28 mouse cellular contexts compared by ENCODE assay signal in genomic region chr5:62715977-62716376, GRCm38 (mm10). TPM values are rescaled to one million over a fixed set of nuclear protein-coding genes. Genes with fewer than 3 reads are reported as not detected.
DNase-seq lines count a peak whose midpoint lies in the region; ATAC-seq and TF ChIP-seq lines count a peak whose summit lies in the region.
"Had no signal": no experiment of that assay in that cellular context is flagged by ENCODE, and none has a peak within 500 bp of the region (broad histone marks: within the 10 kb centered on the region; RNA-seq: fewer than 3 reads in every experiment).

No protein-coding gene starts in this region.

- H3K27ac ChIP-seq in liver, embryonic 12.5 days, result peak overlapping the region; percentile 40; the same call in 1 of the 2 replicates
- no peak overlapping the region for H3K27ac ChIP-seq in liver, embryonic 11.5 days (ENCODE audit: low read depth, low read length)
- peak overlapping the region; percentile 73 for H3K27ac ChIP-seq in stomach, postnatal 0 days (replicated peaks)
- H3K27ac ChIP-seq: forebrain, embryonic 13.5 days; heart, embryonic 13.5 days; hindbrain, embryonic 14.5 days; layer of hippocampus, adult 2 months; left cerebral cortex, adult 2 months; limb, embryonic 12.5 days; midbrain, embryonic 10.5 days; midbrain, embryonic 15.5 days had no signal

- peaks cover 4% of the 10 kb centered on the region; the same call in 1 of the 2 replicates for H3K4me1 ChIP-seq in liver, embryonic 12.5 days
- H3K4me1 ChIP-seq in liver, embryonic 11.5 days (replicated peaks; ENCODE audit: control insufficient read depth, insufficient read depth, low read length), result no peaks in the 10 kb centered on the region
- H3K4me1 ChIP-seq in stomach, postnatal 0 days (replicated peaks; ENCODE audit: control insufficient read depth, insufficient read depth), result 0 out of 2 replicates have a peak, but pooled peaks cover 2% of the 10 kb centered on the region
- H3K4me1 ChIP-seq: forebrain, embryonic 13.5 days; midbrain, embryonic 10.5 days; midbrain, embryonic 15.5 days had no signal

- TF ChIP-seq CTCF in stomach, postnatal 0 days (IDR thresholded peaks at IDR 0.05; ENCODE audit: low read depth), result no peak

- 25% methylated on average over 1 of the region's 1 CpGs for WGBS in liver, embryonic 12.5 days (ENCODE audit: insufficient replicate concordance)
- WGBS in liver, embryonic 11.5 days, result 26% methylated on average over 1 of the region's 1 CpGs
- 43% methylated on average over 1 of the region's 1 CpGs for WGBS in stomach, postnatal 0 days

- H3K27me3 ChIP-seq in liver, embryonic 12.5 days (replicated peaks), result no peaks in the 10 kb centered on the region
- no peaks in the 10 kb centered on the region for H3K27me3 ChIP-seq in liver, embryonic 11.5 days (replicated peaks; ENCODE audit: control insufficient read depth, insufficient read depth, low read length)
- H3K27me3 ChIP-seq in stomach, postnatal 0 days (ENCODE audit: control insufficient read depth, insufficient read depth, low read length), result no peaks in the 10 kb centered on the region
- H3K27me3 ChIP-seq: forebrain, embryonic 13.5 days; heart, embryonic 13.5 days; limb, embryonic 12.5 days; midbrain, embryonic 15.5 days had no signal

- no peaks in the 10 kb centered on the region for H3K9me3 ChIP-seq in liver, embryonic 12.5 days (replicated peaks)
- H3K9me3 ChIP-seq in liver, embryonic 11.5 days (ENCODE audit: control insufficient read depth, low read length), result no peaks in the 10 kb centered on the region
- H3K9me3 ChIP-seq in stomach, postnatal 0 days (ENCODE audit: control insufficient read depth, low read length), result no peaks in the 10 kb centered on the region
- H3K9me3 ChIP-seq: forebrain, embryonic 13.5 days; heart, embryonic 13.5 days; limb, embryonic 12.5 days; midbrain, embryonic 10.5 days; midbrain, embryonic 15.5 days had no signal

- H3K4me3 ChIP-seq in liver, embryonic 12.5 days, result no peak overlapping the region
- H3K4me3 ChIP-seq in liver, embryonic 11.5 days (ENCODE audit: low read depth, low read length), result no peak overlapping the region
- no peak overlapping the region for H3K4me3 ChIP-seq in stomach, postnatal 0 days (ENCODE audit: low read depth, low read length)
- H3K4me3 ChIP-seq: forebrain, embryonic 13.5 days; heart, embryonic 13.5 days; layer of hippocampus, adult 2 months; left cerebral cortex, adult 2 months; limb, embryonic 12.5 days; midbrain, embryonic 10.5 days; midbrain, embryonic 15.5 days had no signal

- ATAC-seq in frontal cortex, adult (ENCODE audit: low TSS enrichment), result peak; percentile 71
- no peak for ATAC-seq in liver, embryonic 12.5 days
- no peak for ATAC-seq in liver, embryonic 11.5 days (replicated peaks; ENCODE audit: low FRiP score)
- ATAC-seq in megakaryocyte progenitor cell, adult 5-6 weeks (replicated peaks; ENCODE audit: poor library complexity), result 0 out of 2 replicates have a peak, but pooled peaks have one; percentile 9
- ATAC-seq in stomach, postnatal 0 days (ENCODE audit: low FRiP score, low TSS enrichment), result peak; percentile 59; the same call in 1 of the 2 replicates
- ATAC-seq: forebrain, embryonic 13.5 days; liver, postnatal 0 days; midbrain, embryonic 15.5 days had no signal

- H3K4me2 ChIP-seq in liver, embryonic 12.5 days, result no peak overlapping the region
- H3K4me2 ChIP-seq in liver, embryonic 11.5 days, result no peak overlapping the region
- peak overlapping the region; percentile 17; the same call in 1 of the 2 replicates for H3K4me2 ChIP-seq in stomach, postnatal 0 days (replicated peaks; ENCODE audit: low read depth)
- H3K4me2 ChIP-seq: forebrain, embryonic 13.5 days; heart, embryonic 13.5 days; hindbrain, embryonic 14.5 days; limb, embryonic 12.5 days; midbrain, embryonic 15.5 days had no signal

- no peak for TF ChIP-seq EP300 in stomach, postnatal 0 days (optimal IDR thresholded peaks at IDR 0.05)

- H3K36me3 ChIP-seq in liver, embryonic 12.5 days, result no peaks in the 10 kb centered on the region
- H3K36me3 ChIP-seq in liver, embryonic 11.5 days (ENCODE audit: control insufficient read depth, insufficient read depth, low read length), result no peaks in the 10 kb centered on the region
- no peaks in the 10 kb centered on the region for H3K36me3 ChIP-seq in stomach, postnatal 0 days (ENCODE audit: control insufficient read depth, insufficient read depth, low read length)
- H3K36me3 ChIP-seq: G1E; heart, embryonic 13.5 days; limb, embryonic 12.5 days; midbrain, embryonic 10.5 days; midbrain, embryonic 15.5 days had no signal

- DNase-seq in frontal cortex, postnatal 14 days (ENCODE audit: low spot score in 2 of 2), result no peak
- DNase-seq in liver, embryonic 11.5 days (ENCODE audit: low spot score), result no peak
- no peak for DNase-seq in stomach, postnatal 0 days (ENCODE audit: low spot score)
- no peak for DNase-seq in spleen, adult 12 weeks (ENCODE audit: low spot score)
- DNase-seq in right cerebral cortex, postnatal 14 days, result no peak
- DNase-seq: adrenal gland, postnatal 14 days; cerebellum, adult 2 months; cerebellum, postnatal 25 days; gastrocnemius, postnatal 25 days; heart, adult 11 months; heart, postnatal 36 days; kidney, adult 18-20 months; kidney, postnatal 36 days; liver, postnatal 0 days; lung, postnatal 36 days; spleen, adult 18-20 months had no signal

- H3K9ac ChIP-seq in liver, embryonic 12.5 days, result no peak overlapping the region
- no peak overlapping the region for H3K9ac ChIP-seq in liver, embryonic 11.5 days (ENCODE audit: low read depth, low read length)
- no peak overlapping the region for H3K9ac ChIP-seq in stomach, postnatal 0 days (ENCODE audit: low read length)
- H3K9ac ChIP-seq: forebrain, embryonic 13.5 days; heart, embryonic 13.5 days; hindbrain, embryonic 14.5 days; limb, embryonic 12.5 days; liver, postnatal 0 days; midbrain, embryonic 15.5 days had no signal

RNA-seq across cellular contexts. Expression of gene Arap2, which starts 50.0 kb away (rescaled TPM):
- 2.8 and 3.2 TPM in 2 replicates for polyA plus RNA-seq in liver, embryonic 12.5 days (2016; fragmentation: Nextera tagmentation; extraction: Ambion mirVana)
- polyA plus RNA-seq in liver, embryonic 11.5 days (2014; fragmentation: Nextera tagmentation; extraction: Ambion mirVana), result 2.4 and 2.7 TPM in 2 replicates
- total RNA-seq in megakaryocyte progenitor cell, adult 5-6 weeks (2015), result 37.3 and 45.4 TPM in 2 replicates
- 29.0 and 36.1 TPM in 2 replicates for total RNA-seq in megakaryocyte progenitor cell, adult 5-6 weeks (2017)
- 18.5 and 18.7 TPM in 2 replicates for polyA plus RNA-seq in stomach, postnatal 0 days (2015; fragmentation: Nextera tagmentation; extraction: Ambion mirVana)
- polyA plus RNA-seq: G1E had no signal

Comparison
In these comparisons a context has a peak if more than half of its experiments do, and no peak if none do; other contexts are left out.
1. ATAC-seq: peak in frontal cortex, adult (single experiment), megakaryocyte progenitor cell, adult 5-6 weeks (single experiment) and stomach, postnatal 0 days (single experiment); none in liver, embryonic 12.5 days (single experiment) and liver, embryonic 11.5 days (single experiment).